Mouse (Mus musculus) hindbrain, postnatal 0 days (tissue): Measurements from ENCODE around the gene Dram1. TPM values are rescaled to one million over a fixed set of nuclear protein-coding genes. Genes with fewer than 3 reads are reported as not detected.

Experiments
- ATAC-seq: fragments of 200-750 bp; cut with Nextera tagmentation; 2 replicates; pipeline ENCODE4 v1.8.0; 2017; ENCODE audit warnings: mild to moderate bottlenecking, moderate TSS enrichment, moderate library complexity
- DNase-seq: peaks from one replicate; pipeline ENCODE4 v3.0.0-alpha.2; 2015; ENCODE audit warnings: low spot score
- H3K27ac ChIP-seq: fragments of 300-500 bp; sonication (generic); 2 replicates; pipeline ENCODE4 v1.5.1; 2014; ENCODE audit warnings: mild to moderate bottlenecking
- H3K27me3 ChIP-seq: fragments of 300-500 bp; sonication (generic); 2 replicates; pipeline ENCODE4 v1.6.1; 2014; ENCODE audit warnings: low read length, mixed read lengths; ENCODE audit not compliant: insufficient read depth
- H3K36me3 ChIP-seq: fragments of 300-500 bp; sonication (generic); 2 replicates; pipeline ENCODE4 v1.6.1; 2014; ENCODE audit warnings: low read length, mixed read lengths; ENCODE audit not compliant: insufficient read depth
- H3K4me1 ChIP-seq: fragments of 300-500 bp; sonication (generic); 2 replicates; pipeline ENCODE4 v1.6.1; 2014; ENCODE audit warnings: antibody characterized with exemption, low read length, mixed read lengths; ENCODE audit not compliant: insufficient read depth
- H3K4me2 ChIP-seq: fragments of 300-500 bp; sonication (generic); 2 replicates; pipeline ENCODE4 v1.6.1; 2014; ENCODE audit warnings: low read depth, mild to moderate bottlenecking, low read length, moderate library complexity, mixed read lengths
- H3K4me3 ChIP-seq: fragments of 300-500 bp; sonication (generic); 2 replicates; pipeline ENCODE4 v1.5.1; 2014; ENCODE audit warnings: low read length
- H3K9ac ChIP-seq: fragments of 300-500 bp; sonication (generic); replicated peaks from 2 replicates; pipeline ENCODE4 v1.6.1; 2014; ENCODE audit warnings: mild to moderate bottlenecking, low read length, moderate library complexity, mixed read lengths
- H3K9me3 ChIP-seq: fragments of 300-500 bp; sonication (generic); 2 replicates; pipeline ENCODE4 v1.6.1; 2016; ENCODE audit warnings: low read length, mixed read lengths
- CTCF ChIP-seq: IDR thresholded peaks from 2 replicates; pipeline ENCODE4 v1.5.1; 2016; ENCODE audit warnings: antibody characterized with exemption, control low read depth, low read depth
- WGBS: fragments of 180-500 bp; shearing (Covaris S2); extraction: QIAGEN DNeasy Blood & Tissue Kit; methylation state at CpG from one replicate; pipeline ENCODE4 v1.1.7; 2014; 5-methylcytosine and 5-hydroxymethylcytosine counted together
- polyA plus RNA-seq: library from polyadenylated mRNA; unstranded; fragments of >200 nt; fragmentation: Nextera tagmentation; extraction: Ambion mirVana; gene quantifications from 2 replicates; pipeline ENCODE4 v1.2.1, GENCODE M21; 2015
- total RNA-seq: library from RNA; depleted of rRNA; stranded (reverse); fragments of >200 nt; gene quantifications from 2 replicates; pipeline ENCODE4 v1.2.3, GENCODE M21; 2014

Gene Dram1
- total and polyA plus RNA-seq, 2 experiments from 2014 or later: 0.42 to 0.51 TPM

DNA sequence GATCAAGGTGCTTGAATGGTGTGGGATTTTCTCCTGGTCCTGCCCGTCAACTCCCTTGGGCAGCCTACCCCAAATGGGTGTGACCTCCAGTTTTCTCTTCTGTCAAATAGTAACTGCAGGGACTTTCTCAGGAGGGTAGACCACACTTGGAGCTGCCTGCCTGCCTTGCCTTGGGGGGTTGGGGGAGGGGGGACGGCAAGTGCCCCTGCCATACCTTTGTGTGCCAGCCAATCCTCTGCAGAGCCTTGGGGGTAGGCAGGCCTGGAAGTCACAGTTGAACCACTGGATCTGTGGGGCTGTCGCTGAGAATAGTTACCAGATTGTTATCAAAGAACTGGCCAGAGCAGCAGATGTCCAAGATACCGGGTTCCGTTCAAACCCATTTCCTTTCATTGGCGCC, 7.4 kb upstream of the Dram1 start:
- WGBS: 84% methylated on average over 6 of the region's 6 CpGs
- Histone ChIP-seq H3K4me2 (no peak overlapping the region), H3K36me3 (no peaks in the 10 kb centered on the region), H3K27me3 (no peaks in the 10 kb centered on the region), H3K4me1 (peaks cover 8% of the 10 kb centered on the region; the same call in 1 of the 2 replicates), H3K4me3 (no peak overlapping the region), H3K27ac (no peak overlapping the region), H3K9me3 (no peaks in the 10 kb centered on the region), H3K9ac (no peak overlapping the region)
- ATAC-seq (no peak), DNase-seq (no peak)
- TF ChIP-seq CTCF: no peak

DNA sequence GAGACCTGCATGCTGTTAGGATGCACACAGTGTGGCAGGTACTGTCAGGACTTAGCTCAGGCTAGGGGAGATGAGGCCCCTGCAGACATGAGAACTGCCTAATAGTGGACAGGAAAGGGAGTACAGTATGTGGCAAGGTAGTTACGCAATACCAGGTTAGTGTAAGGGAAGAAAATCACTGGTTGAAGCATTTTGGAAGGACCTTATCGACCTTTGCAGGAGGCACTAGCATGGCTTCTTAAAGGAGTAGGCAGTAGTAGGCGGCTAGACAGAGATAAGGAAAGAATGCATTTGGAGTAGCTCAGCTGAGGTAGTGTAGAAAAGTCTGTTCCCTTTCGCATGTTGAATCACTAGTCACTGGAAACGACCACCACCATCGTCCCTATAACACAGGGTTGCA, 6.9 kb upstream of the Dram1 start:
- H3K27ac ChIP-seq: no peak overlapping the region
- no peak overlapping the region for H3K4me2 ChIP-seq
- H3K4me1 ChIP-seq: peaks cover 13% of the 10 kb centered on the region; the same call in 1 of the 2 replicates
- no peaks in the 10 kb centered on the region for H3K9me3 ChIP-seq
- DNase-seq: no peak
- H3K36me3 ChIP-seq: no peaks in the 10 kb centered on the region
- no peak overlapping the region for H3K9ac ChIP-seq
- no peak overlapping the region for H3K4me3 ChIP-seq
- WGBS: 83% methylated on average over 6 of the region's 6 CpGs
- no peaks in the 10 kb centered on the region for H3K27me3 ChIP-seq
- no peak for ATAC-seq
- no peak for TF ChIP-seq CTCF

DNA sequence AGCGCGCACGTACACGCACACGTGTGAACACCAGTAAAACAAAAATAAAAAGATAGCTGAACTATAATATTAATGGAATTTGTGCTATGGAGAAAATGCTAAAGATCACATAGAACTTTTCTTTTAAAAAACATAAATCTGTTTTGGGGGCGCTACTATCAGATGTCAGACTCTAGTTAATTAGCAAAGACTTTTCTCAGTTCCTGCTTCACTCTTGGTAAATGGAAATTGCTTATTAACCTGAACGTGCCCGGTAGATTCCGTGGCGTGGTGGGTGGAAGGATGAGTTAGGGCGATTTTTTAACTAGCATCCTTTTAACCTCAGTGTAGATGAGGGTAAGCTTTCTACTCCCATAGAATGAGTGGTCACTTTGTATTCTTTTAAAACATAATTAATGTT, 6.4 kb upstream of the Dram1 start:
- ATAC-seq: no peak

DNA sequence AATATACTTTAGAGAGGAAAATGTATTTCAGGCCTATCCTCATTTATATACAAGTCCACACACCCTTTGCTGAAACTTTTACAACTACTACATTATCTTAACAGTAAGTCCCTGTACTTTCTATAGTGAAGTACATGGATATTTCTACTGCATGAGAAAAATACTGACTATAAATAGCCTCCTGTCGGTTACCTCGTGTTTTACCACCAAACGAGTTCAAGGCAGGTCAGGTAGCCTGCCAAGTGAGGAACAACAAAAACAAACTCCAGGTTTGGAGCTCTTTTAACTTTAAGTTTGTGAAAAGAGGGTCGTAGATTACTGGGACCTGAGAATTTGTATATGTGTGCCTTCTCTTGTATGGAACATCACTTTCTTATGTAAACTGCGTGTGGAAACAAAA, 5.2 kb upstream of the Dram1 start:
- WGBS: 69% methylated on average over 5 of the region's 5 CpGs
- Histone ChIP-seq H3K4me3 (no peak overlapping the region), H3K36me3 (no peaks in the 10 kb centered on the region), H3K4me1 (peaks cover 13% of the 10 kb centered on the region; the same call in 1 of the 2 replicates), H3K27me3 (no peaks in the 10 kb centered on the region), H3K4me2 (no peak overlapping the region), H3K9me3 (no peaks in the 10 kb centered on the region), H3K27ac (no peak overlapping the region), H3K9ac (no peak overlapping the region)
- no peak for TF ChIP-seq CTCF
- ATAC-seq: no peak
- no peak for DNase-seq

More for the DNA sequence above, 6.4 kb upstream of the Dram1 start:
- no peak overlapping the region for H3K27ac ChIP-seq
- H3K4me2 ChIP-seq: no peak overlapping the region
- DNase-seq: no peak
- H3K9ac ChIP-seq: no peak overlapping the region
- H3K36me3 ChIP-seq: no peaks in the 10 kb centered on the region
- TF ChIP-seq CTCF: no peak
- H3K9me3 ChIP-seq: no peaks in the 10 kb centered on the region
- H3K4me3 ChIP-seq: no peak overlapping the region
- H3K4me1 ChIP-seq: peaks cover 13% of the 10 kb centered on the region; the same call in 1 of the 2 replicates
- H3K27me3 ChIP-seq: no peaks in the 10 kb centered on the region
- WGBS: 91% methylated on average over 11 of the region's 11 CpGs

DNA sequence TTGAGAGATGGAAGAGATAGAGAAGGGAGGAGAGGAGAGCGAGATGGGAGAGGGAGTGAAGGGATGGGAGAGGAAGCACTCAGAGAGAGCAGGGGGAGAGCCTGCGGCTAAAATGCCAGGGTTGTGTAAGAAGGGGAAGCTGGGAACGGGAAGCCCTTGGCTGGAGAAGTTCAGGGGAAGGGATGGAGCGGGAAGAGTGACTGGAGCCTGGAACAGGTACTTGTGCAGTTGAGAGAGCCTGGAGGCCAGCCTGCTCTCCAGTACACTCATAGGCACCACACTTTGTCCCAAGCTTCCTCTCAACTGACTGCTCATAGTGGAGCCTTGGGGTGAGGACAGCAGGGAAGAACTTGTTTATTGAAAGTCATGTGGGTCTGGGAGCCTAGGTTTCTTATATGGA, 4.6 kb upstream of the Dram1 start:
- H3K36me3 ChIP-seq: no peaks in the 10 kb centered on the region
- no peak for TF ChIP-seq CTCF
- no peak for DNase-seq
- peaks cover 13% of the 10 kb centered on the region; the same call in 1 of the 2 replicates for H3K4me1 ChIP-seq
- no peak overlapping the region for H3K27ac ChIP-seq
- H3K27me3 ChIP-seq: no peaks in the 10 kb centered on the region
- no peak for ATAC-seq
- no peak overlapping the region for H3K9ac ChIP-seq
- no peaks in the 10 kb centered on the region for H3K9me3 ChIP-seq
- 77% methylated on average over 4 of the region's 4 CpGs for WGBS
- H3K4me2 ChIP-seq: no peak overlapping the region
- H3K4me3 ChIP-seq: no peak overlapping the region

DNA sequence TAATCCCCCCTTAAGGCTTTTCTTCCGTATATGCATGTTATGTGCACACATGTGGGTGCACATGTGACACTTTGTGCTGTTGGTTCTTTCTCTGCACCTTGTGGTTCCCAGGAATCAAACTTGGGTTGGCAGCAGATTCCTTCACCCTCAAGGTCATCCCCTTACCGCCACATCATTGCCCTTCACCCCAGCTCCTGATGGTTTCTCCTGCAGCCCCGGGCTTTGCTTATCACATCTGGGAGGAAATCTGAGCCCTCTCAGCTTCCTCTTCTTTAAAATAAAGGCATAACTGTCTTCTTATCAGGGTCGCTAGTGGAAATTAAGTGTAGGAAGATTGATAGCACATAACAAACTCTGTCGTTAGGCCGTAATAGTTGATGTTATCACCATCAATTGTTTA, 3.1 kb upstream of the Dram1 start:
- Histone ChIP-seq H3K27me3 (no peaks in the 10 kb centered on the region), H3K9ac (no peak overlapping the region), H3K4me2 (no peak overlapping the region), H3K4me3 (no peak overlapping the region), H3K4me1 (peaks cover 13% of the 10 kb centered on the region; the same call in 1 of the 2 replicates), H3K9me3 (no peaks in the 10 kb centered on the region), H3K36me3 (no peaks in the 10 kb centered on the region), H3K27ac (no peak overlapping the region)
- 84% methylated on average over 6 of the region's 6 CpGs for WGBS
- ATAC-seq: no peak
- no peak for DNase-seq
- no peak for TF ChIP-seq CTCF

DNA sequence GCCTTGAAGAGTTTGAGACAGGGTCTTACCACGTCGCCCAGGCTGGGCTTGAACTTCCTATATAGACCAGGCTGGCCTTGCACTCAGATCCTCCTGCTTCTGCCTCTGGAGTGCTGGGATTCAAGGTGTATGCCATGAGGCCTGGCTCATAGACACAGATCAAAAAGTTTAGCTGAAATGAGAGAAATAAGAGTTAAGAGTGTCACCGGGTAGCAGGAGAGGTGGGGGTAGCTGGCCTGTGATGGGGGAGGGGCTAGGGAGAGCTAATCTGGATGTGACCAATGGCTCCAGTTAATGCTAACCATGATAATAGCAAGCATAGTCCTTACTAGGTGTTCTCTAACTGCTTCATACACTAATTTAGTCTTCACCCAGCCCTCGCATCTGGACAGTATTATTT, 2.4 kb upstream of the Dram1 start:
- TF ChIP-seq CTCF: no peak
- H3K27me3 ChIP-seq: no peaks in the 10 kb centered on the region
- no peak overlapping the region for H3K9ac ChIP-seq
- DNase-seq (no peak), ATAC-seq (no peak)
- H3K36me3 ChIP-seq: no peaks in the 10 kb centered on the region
- H3K4me1 ChIP-seq: peaks cover 13% of the 10 kb centered on the region; the same call in 1 of the 2 replicates
- peak overlapping the region; percentile 83; the same call in 1 of the 2 replicates for H3K4me2 ChIP-seq
- H3K9me3 ChIP-seq: no peaks in the 10 kb centered on the region
- no peak overlapping the region for H3K27ac ChIP-seq
- peak overlapping the region; percentile 74; the same call in 1 of the 2 replicates for H3K4me3 ChIP-seq
- WGBS: 76% methylated on average over 4 of the region's 4 CpGs
